Mouse (Mus musculus) limb, embryonic 10.5 days (tissue): ENCODE results near the gene Ephb3. TPM values are rescaled to one million over a fixed set of nuclear protein-coding genes. Genes with fewer than 3 reads are reported as not detected.

Source experiments
- DNase-seq: peaks from one replicate; pipeline ENCODE4 v3.0.0-alpha.2; 2017; ENCODE audit warnings: low spot score
- H3K27ac ChIP-seq: fragments of 300-500 bp; sonication (generic); 2 replicates; pipeline ENCODE4 v1.5.1; 2016; ENCODE audit warnings: mild to moderate bottlenecking
- H3K27me3 ChIP-seq: fragments of 300-500 bp; sonication (generic); 2 replicates; pipeline ENCODE4 v1.6.1; 2016; ENCODE audit warnings: low read depth, mild to moderate bottlenecking; ENCODE audit not compliant: poor library complexity, severe bottlenecking
- H3K36me3 ChIP-seq: fragments of 300-500 bp; sonication (generic); 2 replicates; pipeline ENCODE4 v1.6.1; 2016; ENCODE audit warnings: mild to moderate bottlenecking, moderate library complexity
- H3K4me1 ChIP-seq: fragments of 300-500 bp; sonication (generic); 2 replicates; pipeline ENCODE4 v1.6.1; 2016
- H3K4me3 ChIP-seq: fragments of 300-500 bp; sonication (generic); 2 replicates; pipeline ENCODE4 v1.5.1; 2016; ENCODE audit warnings: mild to moderate bottlenecking, moderate library complexity
- H3K9me3 ChIP-seq: fragments of 300-500 bp; sonication (generic); replicated peaks from 2 replicates; pipeline ENCODE4 v1.6.1; 2016; ENCODE audit warnings: mild to moderate bottlenecking
- WGBS: fragments of 180-500 bp; shearing (Covaris S2); methylation state at CpG from one replicate; pipeline ENCODE4 v1.1.7; 2016; 5-methylcytosine and 5-hydroxymethylcytosine counted together
- polyA plus RNA-seq: library from polyadenylated mRNA; unstranded; fragments of >200 nt; fragmentation: Nextera tagmentation; extraction: Ambion mirVana; gene quantifications from 2 replicates; pipeline ENCODE4 v1.2.1, GENCODE M21; 2016

The Ephb3 gene
- polyA plus RNA-seq, 1 experiment from 2014 or later: 48.3 TPM

DNA sequence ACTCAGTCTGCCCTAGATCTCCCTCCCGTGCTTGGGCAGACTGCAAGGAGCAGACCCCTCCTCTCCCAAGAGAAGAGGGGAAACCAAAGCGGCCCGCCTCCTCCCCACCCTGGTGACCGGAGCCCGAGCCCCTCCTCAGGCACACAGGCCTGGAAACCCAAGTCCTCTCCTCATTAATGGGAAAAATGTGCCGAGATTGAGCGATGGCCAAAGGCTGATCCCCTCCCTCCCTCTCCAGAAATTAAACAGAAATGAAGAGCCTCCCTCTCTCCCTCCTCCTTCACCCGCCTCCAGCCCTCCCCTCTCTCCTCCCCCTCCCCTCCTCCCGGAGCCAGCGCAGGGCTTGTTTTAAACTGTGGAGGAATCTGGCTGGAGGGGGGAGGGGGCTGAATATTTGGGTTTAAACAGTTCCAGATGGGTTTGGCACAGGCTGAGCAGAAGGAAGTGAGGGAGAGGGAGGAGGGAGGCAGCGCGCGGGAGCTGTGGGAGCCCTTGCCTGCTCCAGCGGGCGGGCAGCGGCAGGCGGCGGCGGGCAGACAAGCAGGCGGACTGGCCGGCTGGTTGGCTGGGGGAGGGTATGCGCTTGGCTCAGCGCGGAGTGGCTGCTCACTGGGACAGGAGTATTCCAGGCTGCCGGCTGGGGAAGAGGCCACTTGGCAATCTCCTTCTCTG is 6.2 kb downstream of the Ephb3 start:
- Histone ChIP-seq H3K4me1 (peaks cover 93% of the 10 kb centered on the region), H3K4me3 (peak overlapping the region; percentile 80), H3K36me3 (peaks cover 53% of the 10 kb centered on the region), H3K27me3 (no peaks in the 10 kb centered on the region), H3K27ac (peak overlapping the region; percentile 94), H3K9me3 (no peaks in the 10 kb centered on the region)
- 0% methylated on average over 22 of the region's 25 CpGs for WGBS
- peak; percentile 97 for DNase-seq

DNA sequence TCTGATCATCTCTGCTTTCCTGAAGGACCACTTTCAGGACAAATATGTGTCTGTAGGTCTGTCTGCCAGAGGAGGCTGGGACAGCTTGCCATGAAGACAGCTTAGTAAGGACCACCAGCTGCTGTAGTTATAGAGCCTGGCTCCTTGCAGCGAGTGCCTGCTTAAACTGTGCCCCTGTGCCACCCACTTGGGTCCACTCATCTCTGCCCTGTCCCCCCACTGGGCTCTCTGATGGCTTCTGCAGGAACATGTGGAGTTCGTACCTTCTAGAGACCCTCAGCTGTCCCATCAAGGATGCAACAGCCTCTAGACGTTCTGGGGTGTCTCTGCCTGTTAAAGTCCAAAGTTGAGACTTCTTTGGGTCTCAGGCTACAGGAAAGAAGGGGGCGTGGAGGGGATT is 6.9 kb downstream of the Ephb3 start:
- Histone ChIP-seq H3K4me1 (peaks cover 93% of the 10 kb centered on the region), H3K36me3 (peaks cover 60% of the 10 kb centered on the region), H3K27ac (peak overlapping the region; percentile 94), H3K4me3 (peak overlapping the region; percentile 80), H3K27me3 (no peaks in the 10 kb centered on the region), H3K9me3 (no peaks in the 10 kb centered on the region)
- DNase-seq: no peak
- WGBS: 45% methylated on average over 4 of the region's 4 CpGs

DNA sequence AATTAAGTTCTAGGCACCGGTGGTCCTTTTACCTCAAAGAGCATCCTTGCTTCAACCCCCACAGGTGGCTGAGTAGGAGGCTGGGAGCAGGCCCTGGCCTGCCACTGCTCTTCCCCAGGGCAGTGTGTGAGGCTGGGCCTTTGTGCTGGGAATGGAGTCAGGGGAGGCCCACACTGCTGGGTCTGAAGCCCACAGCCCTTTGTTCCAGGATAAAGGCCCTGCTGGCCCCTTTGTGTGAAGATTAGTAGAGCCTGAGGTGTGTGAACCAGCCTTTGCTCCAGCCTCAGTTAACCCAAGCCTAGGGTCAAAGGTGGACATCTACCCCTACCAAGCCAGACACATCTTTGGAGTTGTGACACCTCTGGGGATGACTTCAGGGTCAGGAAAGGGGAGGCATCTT is 7.8 kb downstream of the Ephb3 start:
- DNase-seq: no peak
- WGBS: 24% methylated on average over 1 of the region's 1 CpGs
- Histone ChIP-seq H3K9me3 (no peaks in the 10 kb centered on the region), H3K4me3 (peak overlapping the region; percentile 18), H3K4me1 (peaks cover 93% of the 10 kb centered on the region), H3K27ac (peak overlapping the region; percentile 94), H3K36me3 (peaks cover 69% of the 10 kb centered on the region), H3K27me3 (no peaks in the 10 kb centered on the region)

DNA sequence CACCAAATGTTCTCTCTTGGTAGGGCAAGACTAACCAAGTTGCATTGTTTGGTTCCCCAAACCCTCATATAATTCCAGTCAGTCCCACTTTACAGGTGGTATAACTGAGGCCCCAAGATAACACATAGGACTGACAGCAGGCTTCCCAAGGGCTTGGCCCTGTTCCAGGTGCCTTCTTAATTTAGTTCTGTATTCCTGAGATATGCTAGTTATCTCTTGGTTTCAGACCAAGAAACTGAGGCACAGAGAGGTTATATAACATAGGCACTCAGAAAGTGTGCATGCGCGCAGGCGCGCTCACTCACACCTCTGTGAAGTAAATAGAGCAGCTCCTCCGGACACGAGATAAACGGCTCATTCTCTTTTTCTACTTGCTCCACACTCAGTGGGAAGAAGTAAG is 9.4 kb downstream of the Ephb3 start:
- Histone ChIP-seq H3K9me3 (no peaks in the 10 kb centered on the region), H3K36me3 (peaks cover 74% of the 10 kb centered on the region), H3K4me3 (no peak overlapping the region), H3K27ac (no peak overlapping the region), H3K4me1 (peaks cover 79% of the 10 kb centered on the region), H3K27me3 (no peaks in the 10 kb centered on the region)
- no peak for DNase-seq
- 94% methylated on average over 7 of the region's 7 CpGs for WGBS

DNA sequence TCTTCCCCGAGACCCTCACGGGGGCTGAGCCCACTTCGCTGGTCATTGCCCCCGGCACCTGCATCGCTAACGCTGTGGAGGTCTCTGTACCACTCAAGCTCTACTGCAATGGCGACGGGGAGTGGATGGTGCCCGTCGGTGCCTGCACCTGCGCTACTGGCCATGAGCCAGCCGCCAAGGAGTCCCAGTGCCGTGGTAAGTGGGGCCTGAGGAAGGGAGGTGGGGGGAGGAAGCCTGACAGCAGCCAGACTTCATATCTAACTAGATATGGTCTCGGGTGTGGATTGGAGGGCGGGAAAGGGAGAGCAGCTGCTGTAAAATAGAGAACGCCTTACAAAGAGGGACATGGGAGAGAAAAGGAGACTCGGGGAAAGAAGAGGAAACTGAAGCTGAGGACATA is 10.2 kb downstream of the Ephb3 start:
- Histone ChIP-seq H3K4me3 (no peak overlapping the region), H3K9me3 (no peaks in the 10 kb centered on the region), H3K27ac (peak overlapping the region; percentile 71), H3K36me3 (peaks cover 74% of the 10 kb centered on the region), H3K27me3 (no peaks in the 10 kb centered on the region), H3K4me1 (peaks cover 71% of the 10 kb centered on the region)
- 90% methylated on average over 17 of the region's 17 CpGs for WGBS
- no peak for DNase-seq

DNA sequence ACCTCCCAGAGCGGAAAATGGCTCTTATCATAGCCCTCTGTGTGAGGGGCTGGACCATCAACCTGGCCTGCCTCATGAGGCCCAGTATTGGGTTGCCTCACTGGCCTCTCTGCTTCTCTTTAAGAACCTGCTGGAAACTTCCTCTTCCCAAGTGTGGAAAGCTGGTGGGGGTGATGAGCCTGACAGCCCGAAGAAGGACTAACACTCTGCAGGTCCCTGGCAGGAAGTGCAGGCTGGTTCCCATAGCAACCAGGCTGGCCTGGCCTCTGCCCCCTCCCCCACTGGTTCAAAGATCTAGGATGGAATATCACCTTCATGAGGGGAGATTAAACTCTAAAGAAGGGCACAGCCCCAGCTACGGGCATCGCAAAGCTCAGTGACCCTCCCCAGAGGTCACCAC is 11.5 kb downstream of the Ephb3 start:
- Histone ChIP-seq H3K4me3 (peak overlapping the region; percentile 25), H3K9me3 (no peaks in the 10 kb centered on the region), H3K4me1 (peaks cover 58% of the 10 kb centered on the region), H3K27ac (peak overlapping the region; percentile 71), H3K36me3 (peaks cover 87% of the 10 kb centered on the region), H3K27me3 (no peaks in the 10 kb centered on the region)
- 17% methylated on average over 4 of the region's 4 CpGs for WGBS
- peak; percentile 71 for DNase-seq

DNA sequence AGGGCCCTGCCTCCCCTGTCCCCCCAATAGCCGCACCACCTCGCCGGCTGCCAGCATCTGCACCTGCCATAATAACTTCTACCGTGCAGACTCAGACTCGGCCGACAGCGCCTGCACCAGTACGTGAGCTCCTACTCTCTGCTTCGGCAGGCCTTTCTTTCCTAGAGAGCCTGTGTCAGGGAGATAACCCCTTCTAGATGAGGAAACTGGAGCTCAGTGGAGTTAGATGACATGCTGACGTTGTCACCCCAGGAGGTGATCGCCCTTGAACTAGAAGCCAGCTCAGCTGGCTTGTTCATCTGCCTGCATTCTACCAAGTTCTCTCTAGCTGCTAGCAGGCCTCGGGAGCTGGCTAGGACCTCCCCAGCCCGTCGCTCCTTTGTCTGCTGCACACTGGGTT is 12.7 kb downstream of the Ephb3 start:
- Histone ChIP-seq H3K36me3 (peaks cover 98% of the 10 kb centered on the region), H3K27me3 (no peaks in the 10 kb centered on the region), H3K4me1 (peaks cover 46% of the 10 kb centered on the region), H3K9me3 (no peaks in the 10 kb centered on the region), H3K4me3 (no peak overlapping the region), H3K27ac (peak overlapping the region; percentile 71; the same call in 1 of the 2 replicates)
- DNase-seq: no peak
- WGBS: 92% methylated on average over 14 of the region's 14 CpGs

DNA sequence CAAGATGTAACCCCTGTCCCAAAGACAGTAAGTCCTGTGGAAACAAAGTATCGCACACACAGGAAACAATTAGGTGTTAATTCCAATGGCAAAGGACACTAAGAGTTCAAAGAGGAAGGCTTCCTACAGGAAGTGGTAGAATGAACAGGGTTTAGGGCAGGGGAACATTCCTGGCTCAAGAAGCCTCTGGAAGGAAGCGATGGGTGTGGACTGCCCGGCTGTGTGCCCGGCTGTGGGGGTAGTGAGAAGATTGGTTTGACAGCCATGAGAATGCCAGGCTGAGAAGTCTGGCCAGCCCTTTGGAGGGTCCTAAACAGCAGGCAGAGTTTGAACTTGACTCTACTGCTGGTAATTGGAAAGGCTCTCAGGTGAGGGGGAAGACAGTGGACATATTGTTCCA is 15.1 kb downstream of the Ephb3 start:
- Histone ChIP-seq H3K9me3 (no peaks in the 10 kb centered on the region), H3K4me1 (peaks cover 41% of the 10 kb centered on the region), H3K27me3 (no peaks in the 10 kb centered on the region), H3K4me3 (no peak overlapping the region), H3K36me3 (peaks cover 100% of the 10 kb centered on the region), H3K27ac (no peak overlapping the region)
- WGBS: 87% methylated on average over 4 of the region's 4 CpGs
- DNase-seq: no peak

DNA sequence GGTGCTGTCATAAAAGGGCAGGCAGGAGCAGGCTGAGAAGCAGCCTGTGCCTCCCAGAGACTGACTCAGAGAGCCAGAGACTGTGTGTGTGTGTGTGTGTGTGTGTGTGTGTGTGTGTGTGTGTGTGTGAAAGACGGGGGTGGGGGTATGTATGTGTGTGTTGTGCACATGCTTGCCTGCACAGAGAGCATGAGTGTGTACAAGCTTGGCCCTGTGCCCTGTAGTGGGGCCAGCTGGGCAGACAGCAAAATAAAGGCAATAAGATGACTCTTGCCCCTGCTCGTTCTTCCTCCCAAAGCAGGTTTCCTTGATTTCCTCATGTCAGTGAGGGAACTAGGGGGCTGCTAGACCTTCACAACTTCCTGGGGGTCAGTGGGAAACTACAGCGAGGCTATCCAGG is 18.5 kb downstream of the Ephb3 start:
- 88% methylated on average over 3 of the region's 3 CpGs for WGBS
- Histone ChIP-seq H3K4me3 (no peak overlapping the region), H3K27ac (no peak overlapping the region), H3K4me1 (peaks cover 28% of the 10 kb centered on the region), H3K36me3 (peaks cover 76% of the 10 kb centered on the region), H3K27me3 (no peaks in the 10 kb centered on the region), H3K9me3 (no peaks in the 10 kb centered on the region)
- no peak for DNase-seq

DNA sequence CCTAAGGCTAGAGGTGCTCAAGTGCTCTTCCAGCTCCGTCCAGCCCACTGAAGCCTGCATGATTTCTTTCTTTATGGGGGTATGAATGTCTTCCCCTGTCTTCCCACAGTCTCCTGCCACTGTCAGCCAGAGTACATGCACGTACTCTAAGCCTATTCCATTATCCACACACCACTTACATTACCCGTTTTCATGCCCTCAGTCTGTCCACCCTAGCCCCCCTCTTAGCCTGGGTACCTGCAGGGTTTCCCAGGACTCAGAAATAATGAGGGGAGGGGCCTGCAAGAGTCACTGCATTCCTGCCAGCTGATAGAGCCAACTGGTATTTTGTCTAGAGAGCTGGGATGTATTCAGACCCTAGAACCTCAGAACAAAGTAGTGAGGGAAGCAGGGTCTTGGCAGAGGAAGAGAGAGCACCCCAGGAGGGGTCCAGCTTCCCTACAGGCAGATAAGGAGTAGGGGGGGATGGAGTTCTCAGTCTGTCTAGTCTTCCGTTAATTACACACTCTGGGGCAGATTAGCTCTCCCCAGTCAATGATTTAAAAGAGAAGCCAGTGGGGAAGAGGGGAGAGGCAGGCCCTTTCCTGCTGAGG is 20.2 kb downstream of the Ephb3 start:
- Histone ChIP-seq H3K4me3 (no peak overlapping the region), H3K27me3 (no peaks in the 10 kb centered on the region), H3K27ac (no peak overlapping the region), H3K9me3 (no peaks in the 10 kb centered on the region), H3K4me1 (peaks cover 28% of the 10 kb centered on the region), H3K36me3 (peaks cover 59% of the 10 kb centered on the region)
- no peak for DNase-seq
- WGBS: 56% methylated on average over 4 of the region's 4 CpGs

DNA sequence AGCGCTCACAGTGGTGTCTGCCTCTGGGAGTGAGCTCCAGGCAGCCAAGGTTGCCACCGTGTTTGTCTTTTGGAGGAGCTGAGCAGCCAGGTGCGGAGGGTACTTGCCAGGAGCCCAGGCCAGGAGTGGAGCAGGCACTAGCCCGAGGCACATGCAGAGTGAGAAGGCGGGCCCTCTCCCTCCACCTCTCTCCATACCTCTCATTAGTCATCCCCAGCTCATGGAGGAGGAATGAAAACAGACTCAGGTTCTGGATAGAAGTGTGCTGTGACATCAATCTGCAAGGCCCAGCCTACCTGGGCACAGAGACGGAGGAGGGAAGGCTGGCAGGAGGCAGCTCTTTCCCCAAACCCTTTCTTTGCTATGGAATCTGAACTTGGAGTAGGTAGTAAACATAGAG is 22.1 kb downstream of the Ephb3 start:
- H3K27ac ChIP-seq: 0 out of 2 replicates have a peak overlapping the region, but pooled peaks have one; percentile 16
- H3K9me3 ChIP-seq: no peaks in the 10 kb centered on the region
- H3K4me1 ChIP-seq: peaks cover 29% of the 10 kb centered on the region
- H3K27me3 ChIP-seq: no peaks in the 10 kb centered on the region; the same call in 1 of the 2 replicates
- no peak overlapping the region for H3K4me3 ChIP-seq
- peaks cover 40% of the 10 kb centered on the region for H3K36me3 ChIP-seq
- DNase-seq: no peak
- WGBS: 67% methylated on average over 6 of the region's 6 CpGs

DNA sequence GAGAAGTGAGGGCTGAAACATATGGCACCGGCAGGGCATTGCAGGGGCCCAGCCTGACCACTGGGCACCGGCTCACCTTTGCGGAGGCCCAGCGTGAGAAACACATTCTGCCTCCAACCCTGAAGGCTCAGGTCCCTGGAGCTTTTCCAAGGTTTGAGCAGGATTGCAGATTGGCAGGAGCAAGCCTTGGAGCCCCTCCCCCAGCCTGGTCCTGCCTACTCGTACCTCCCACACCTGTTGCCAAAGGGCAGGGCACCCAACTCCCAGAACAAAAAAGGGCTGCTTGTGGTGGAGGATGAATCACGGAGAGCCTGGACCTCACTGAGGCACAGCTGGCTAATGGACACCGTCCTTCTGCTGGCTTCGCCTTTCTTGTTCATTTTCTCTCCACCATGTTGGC is 30.6 kb downstream of the Ephb3 start:
- 69% methylated on average over 8 of the region's 8 CpGs for WGBS
- Histone ChIP-seq H3K4me3 (no peak overlapping the region), H3K4me1 (peaks cover 36% of the 10 kb centered on the region), H3K27ac (no peak overlapping the region), H3K9me3 (no peaks in the 10 kb centered on the region), H3K36me3 (no peaks in the 10 kb centered on the region), H3K27me3 (no peaks in the 10 kb centered on the region; the same call in 1 of the 2 replicates)
- no peak for DNase-seq

DNA sequence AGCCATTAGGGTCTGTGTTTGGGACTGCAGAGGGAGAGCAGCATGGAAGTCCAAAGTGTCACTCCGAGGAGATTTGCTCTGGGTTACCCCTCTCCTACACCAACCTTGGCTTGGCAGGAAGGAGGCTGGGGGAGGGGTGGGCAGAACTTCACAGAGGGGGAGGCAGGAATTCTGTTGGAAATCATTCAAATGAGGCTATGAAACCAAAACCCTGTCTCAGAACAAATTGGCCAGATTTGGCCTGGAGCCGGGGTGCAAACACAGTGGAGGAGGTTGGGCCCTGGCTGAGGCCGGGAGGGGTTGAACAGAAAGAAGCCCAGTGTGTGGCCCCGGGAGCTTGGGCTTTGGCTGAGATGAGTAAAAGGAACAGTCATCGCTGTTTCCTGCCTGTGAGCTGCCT is 34.2 kb downstream of the Ephb3 start:
- Histone ChIP-seq H3K9me3 (no peaks in the 10 kb centered on the region), H3K4me3 (no peak overlapping the region), H3K36me3 (no peaks in the 10 kb centered on the region), H3K27ac (peak overlapping the region; percentile 72), H3K4me1 (peaks cover 64% of the 10 kb centered on the region), H3K27me3 (no peaks in the 10 kb centered on the region)
- no peak for DNase-seq
- WGBS: 10% methylated on average over 5 of the region's 5 CpGs
